Comparison of ENCODE assay signal across 30 mouse cellular contexts in genomic region chr6:71569025-71569424, GRCm38 (mm10). TPM values are rescaled to one million over a fixed set of nuclear protein-coding genes. Genes with fewer than 3 reads are reported as not detected.
DNase-seq lines count a peak whose midpoint lies in the region; ATAC-seq and TF ChIP-seq lines count a peak whose summit lies in the region.
"Had no signal": no experiment of that assay in that cellular context is flagged by ENCODE, and none has a peak within 500 bp of the region (broad histone marks: within the 10 kb centered on the region; RNA-seq: fewer than 3 reads in every experiment).

No protein-coding gene starts in this region.

- H3K4me1 ChIP-seq in heart, postnatal 0 days (ENCODE audit: control insufficient read depth, insufficient read depth) = 0 out of 2 replicates have a peak, but pooled peaks cover 5% of the 10 kb centered on the region
- no peaks in the 10 kb centered on the region for H3K4me1 ChIP-seq in heart, embryonic 10.5 days
- 0 out of 2 replicates have a peak, but pooled peaks cover 4% of the 10 kb centered on the region for H3K4me1 ChIP-seq in kidney, postnatal 0 days (replicated peaks; ENCODE audit: insufficient read depth, low read length)
- H3K4me1 ChIP-seq in embryonic facial prominence, embryonic 14.5 days (ENCODE audit: control insufficient read depth, insufficient read depth, low read length) = no peaks in the 10 kb centered on the region
- H3K4me1 ChIP-seq: forebrain, embryonic 13.5 days; hindbrain, embryonic 10.5 days; hindbrain, embryonic 15.5 days; lung, embryonic 15.5 days; midbrain, embryonic 10.5 days; midbrain, embryonic 15.5 days; neural tube, embryonic 15.5 days had no signal

- no peaks in the 10 kb centered on the region for H3K9me3 ChIP-seq in heart, postnatal 0 days (replicated peaks; ENCODE audit: control insufficient read depth, low read length)
- no peaks in the 10 kb centered on the region for H3K9me3 ChIP-seq in heart, embryonic 10.5 days
- no peaks in the 10 kb centered on the region for H3K9me3 ChIP-seq in kidney, postnatal 0 days (replicated peaks; ENCODE audit: low read length)
- no peaks in the 10 kb centered on the region for H3K9me3 ChIP-seq in embryonic facial prominence, embryonic 14.5 days (ENCODE audit: control insufficient read depth, low read length)
- H3K9me3 ChIP-seq: forebrain, embryonic 13.5 days; G1E; hindbrain, embryonic 10.5 days; hindbrain, embryonic 15.5 days; limb, embryonic 13.5 days; lung, embryonic 15.5 days; midbrain, embryonic 10.5 days; midbrain, embryonic 15.5 days; neural tube, embryonic 15.5 days; stomach, embryonic 15.5 days had no signal

- TF ChIP-seq CTCF in heart, postnatal 0 days (IDR thresholded peaks at IDR 0.05; ENCODE audit: low read depth) = no peak
- no peak for TF ChIP-seq CTCF in kidney, postnatal 0 days (IDR thresholded peaks at IDR 0.05; ENCODE audit: low read depth)

- H3K27me3 ChIP-seq in heart, postnatal 0 days (ENCODE audit: control insufficient read depth, insufficient read depth, low read length) = no peaks in the 10 kb centered on the region
- H3K27me3 ChIP-seq in heart, embryonic 10.5 days (ENCODE audit: insufficient read depth, poor library complexity, severe bottlenecking) = no peaks in the 10 kb centered on the region
- no peaks in the 10 kb centered on the region for H3K27me3 ChIP-seq in kidney, postnatal 0 days (ENCODE audit: insufficient read depth, low read length)
- no peaks in the 10 kb centered on the region for H3K27me3 ChIP-seq in embryonic facial prominence, embryonic 14.5 days (replicated peaks; ENCODE audit: control insufficient read depth, insufficient read depth, low read length)
- H3K27me3 ChIP-seq: forebrain, embryonic 13.5 days; hindbrain, embryonic 15.5 days; limb, embryonic 13.5 days; lung, embryonic 15.5 days; midbrain, embryonic 15.5 days; neural tube, embryonic 15.5 days; Patski; stomach, embryonic 15.5 days had no signal

- no peak for ATAC-seq in heart, postnatal 0 days (ENCODE audit: insufficient read depth, low read depth)
- no peak for ATAC-seq in kidney, postnatal 0 days (replicated peaks; ENCODE audit: low FRiP score, low read depth)
- no peak for ATAC-seq in embryonic facial prominence, embryonic 14.5 days (ENCODE audit: low read depth)
- ATAC-seq: forebrain, embryonic 13.5 days; inflammation-experienced regulatory T-cells, adult 6 months; midbrain, embryonic 15.5 days; Patski had no signal

- H3K36me3 ChIP-seq in heart, postnatal 0 days (replicated peaks; ENCODE audit: control insufficient read depth, insufficient read depth, low read length) = peaks cover 30% of the 10 kb centered on the region
- peaks cover 29% of the 10 kb centered on the region for H3K36me3 ChIP-seq in heart, embryonic 10.5 days
- H3K36me3 ChIP-seq in kidney, postnatal 0 days (ENCODE audit: insufficient read depth, low read length) = peaks cover 10% of the 10 kb centered on the region; the same call in 1 of the 2 replicates
- peaks cover 34% of the 10 kb centered on the region for H3K36me3 ChIP-seq in embryonic facial prominence, embryonic 14.5 days (ENCODE audit: control insufficient read depth, insufficient read depth, low read length)

- WGBS in heart, postnatal 0 days = 57% methylated on average over 2 of the region's 2 CpGs
- 67% methylated on average over 2 of the region's 2 CpGs for WGBS in heart, embryonic 10.5 days
- 25% methylated on average over 2 of the region's 2 CpGs for WGBS in kidney, postnatal 0 days
- WGBS in embryonic facial prominence, embryonic 14.5 days = 24% methylated on average over 2 of the region's 2 CpGs

- H3K9ac ChIP-seq in heart, postnatal 0 days (replicated peaks; ENCODE audit: low read depth, low read length) = no peak overlapping the region
- H3K9ac ChIP-seq in kidney, postnatal 0 days (ENCODE audit: low read depth, low read length) = no peak overlapping the region
- no peak overlapping the region for H3K9ac ChIP-seq in embryonic facial prominence, embryonic 14.5 days (ENCODE audit: low read depth, low read length)
- H3K9ac ChIP-seq: forebrain, embryonic 13.5 days; hindbrain, embryonic 15.5 days; limb, embryonic 13.5 days; lung, embryonic 15.5 days; midbrain, embryonic 15.5 days; neural tube, embryonic 15.5 days; stomach, embryonic 15.5 days had no signal

- H3K4me2 ChIP-seq in heart, postnatal 0 days (ENCODE audit: low read depth, low read length) = no peak overlapping the region
- no peak overlapping the region for H3K4me2 ChIP-seq in kidney, postnatal 0 days (ENCODE audit: low read length)
- no peak overlapping the region for H3K4me2 ChIP-seq in embryonic facial prominence, embryonic 14.5 days (ENCODE audit: low read depth, low read length)
- H3K4me2 ChIP-seq: forebrain, embryonic 13.5 days; hindbrain, embryonic 15.5 days; limb, embryonic 13.5 days; liver, embryonic 11.5 days; lung, embryonic 15.5 days; midbrain, embryonic 15.5 days; neural tube, embryonic 15.5 days; stomach, embryonic 15.5 days had no signal

- DNase-seq in adrenal gland, adult 2 months = peak; percentile 35
- DNase-seq in adrenal gland, adult 8-10 months = no peak
- DNase-seq in heart, postnatal 0 days (ENCODE audit: low spot score) = no peak
- DNase-seq in heart, embryonic 10.5 days (ENCODE audit: low spot score) = no peak
- peak; percentile 38 for DNase-seq in kidney, postnatal 0 days (ENCODE audit: low spot score)
- DNase-seq in kidney, postnatal 4 days = no peak
- DNase-seq in embryonic facial prominence, embryonic 14.5 days (ENCODE audit: low spot score) = peak; percentile 4
- no peak for DNase-seq in layer of hippocampus, postnatal 14 days (ENCODE audit: low spot score in 2 of 2)
- DNase-seq: cerebellum, adult 2 months; cerebellum, postnatal 25 days; gastrocnemius, postnatal 10 days; heart, postnatal 14 days; kidney, adult 8-10 months; retina, postnatal 1 day; right cerebral cortex, postnatal 14 days; thymus, postnatal 36 days had no signal

- no peak for TF ChIP-seq EP300 in heart, postnatal 0 days (IDR thresholded peaks at IDR 0.05; ENCODE audit: low read depth)

- H3K4me3 ChIP-seq in heart, postnatal 0 days (ENCODE audit: low read depth, low read length) = no peak overlapping the region
- no peak overlapping the region for H3K4me3 ChIP-seq in heart, embryonic 10.5 days
- no peak overlapping the region for H3K4me3 ChIP-seq in kidney, postnatal 0 days (replicated peaks; ENCODE audit: low read depth, low read length)
- no peak overlapping the region for H3K4me3 ChIP-seq in embryonic facial prominence, embryonic 14.5 days (ENCODE audit: low read depth, low read length)
- H3K4me3 ChIP-seq: forebrain, embryonic 13.5 days; hindbrain, embryonic 10.5 days; hindbrain, embryonic 15.5 days; left cerebral cortex, adult 2 months; limb, embryonic 13.5 days; lung, embryonic 15.5 days; midbrain, embryonic 10.5 days; midbrain, embryonic 15.5 days; neural tube, embryonic 15.5 days; stomach, embryonic 15.5 days had no signal

- peak overlapping the region; percentile 8; the same call in 1 of the 2 replicates for H3K27ac ChIP-seq in heart, postnatal 0 days (ENCODE audit: low read depth)
- H3K27ac ChIP-seq in heart, embryonic 10.5 days = no peak overlapping the region
- no peak overlapping the region for H3K27ac ChIP-seq in kidney, postnatal 0 days
- H3K27ac ChIP-seq in embryonic facial prominence, embryonic 14.5 days (replicated peaks; ENCODE audit: low read depth, low read length) = no peak overlapping the region
- H3K27ac ChIP-seq: forebrain, embryonic 13.5 days; hindbrain, embryonic 10.5 days; hindbrain, embryonic 15.5 days; left cerebral cortex, adult 2 months; limb, embryonic 13.5 days; lung, embryonic 15.5 days; midbrain, embryonic 10.5 days; midbrain, embryonic 15.5 days; neural tube, embryonic 15.5 days; stomach, embryonic 15.5 days had no signal

RNA-seq across cellular contexts. Expression of gene Chmp3, which starts 25.4 kb away (rescaled TPM):
- 100 to 1,000 TPM; 141 to 143 TPM for total RNA-seq in adrenal gland, adult 2 months (2021)
- 16.6 and 21.7 TPM in 2 replicates for polyA plus RNA-seq in adrenal gland, adult 2 months (2012; rRNA removed)
- total RNA-seq in adrenal gland, adult 8-10 months (2022) = 100 to 1,000 TPM; 115 to 148 (median 141) TPM
- total RNA-seq in heart, postnatal 0 days (2014; rRNA removed; ENCODE audit: low replicate concordance) = 46.1 and 51.7 TPM in 2 replicates
- 62.5 and 63.3 TPM in 2 replicates for polyA plus RNA-seq in heart, postnatal 0 days (2015; fragmentation: Nextera tagmentation; extraction: Ambion mirVana)
- 62.1 and 69.8 TPM in 2 replicates for polyA plus RNA-seq in heart, embryonic 10.5 days (2016; fragmentation: Nextera tagmentation; extraction: Ambion mirVana)
- 81.4 and 83.1 TPM in 2 replicates for polyA plus RNA-seq in kidney, postnatal 0 days (2015; fragmentation: Nextera tagmentation; extraction: Ambion mirVana)
- 69.6 and 70.3 TPM in 2 replicates for polyA plus RNA-seq in embryonic facial prominence, embryonic 14.5 days (2014; fragmentation: Nextera tagmentation; extraction: Ambion mirVana)
- 10 to 100 TPM; 80.4 to 84.7 TPM for total RNA-seq in layer of hippocampus, postnatal 14 days (2021)

Comparison
In these comparisons a context has a peak if more than half of its experiments do, and no peak if none do; other contexts are left out.
1. DNase-seq: peak in adrenal gland, adult 2 months (single experiment), kidney, postnatal 0 days (single experiment) and embryonic facial prominence, embryonic 14.5 days (single experiment); none in adrenal gland, adult 8-10 months (single experiment), heart, postnatal 0 days (single experiment), heart, embryonic 10.5 days (single experiment), kidney, postnatal 4 days (0 of 2) and layer of hippocampus, postnatal 14 days (0 of 2).